7 mouse cellular contexts compared by ENCODE assay signal in the genomic region with DNA sequence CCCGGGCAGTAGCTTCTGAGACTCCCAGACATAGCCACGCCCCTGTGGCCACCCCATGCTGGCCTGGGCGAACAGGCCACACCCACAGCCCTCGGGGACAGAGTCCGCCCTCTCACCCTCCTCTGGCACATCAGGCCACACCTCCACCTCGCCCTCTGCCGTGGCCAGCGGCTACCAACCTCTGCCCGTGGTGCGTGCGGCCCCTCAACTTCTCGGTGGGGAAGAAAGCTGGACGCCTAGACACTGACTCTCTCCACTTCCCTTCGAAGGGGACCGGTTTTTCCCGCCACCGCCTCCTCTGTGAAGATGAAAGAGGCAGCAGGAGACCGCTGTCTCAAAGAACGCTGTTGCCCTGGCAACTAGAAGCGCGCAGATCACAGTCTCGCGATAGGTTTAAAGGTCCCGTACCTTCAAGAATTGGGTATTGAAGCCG. TPM values are rescaled to one million over a fixed set of nuclear protein-coding genes. Genes with fewer than 3 reads are reported as not detected.
DNase-seq lines count a peak whose midpoint lies in the region; ATAC-seq and TF ChIP-seq lines count a peak whose summit lies in the region.

Gene Fsip1, minus strand, starts transcription at position 346 of the 433 bp plus-strand sequence.

- H3K4me2 ChIP-seq in embryonic facial prominence, embryonic 13.5 days, result peak within 1 kb of the TSS; percentile 71
- H3K4me2 ChIP-seq in limb, embryonic 14.5 days (replicated peaks; ENCODE audit: low read depth, low read length, severe bottlenecking), result peak within 1 kb of the TSS; percentile 62
- peak within 1 kb of the TSS; percentile 56 for H3K4me2 ChIP-seq in midbrain, embryonic 16.5 days (ENCODE audit: low read length)

- peak; percentile 87 for DNase-seq in adrenal gland, postnatal 10 days
- peak; percentile 69 to 82 for DNase-seq in heart, adult 2 months
- DNase-seq in kidney, adult 2 months, result peak; percentile 95
- peak; percentile 73 for DNase-seq in limb, embryonic 14.5 days (ENCODE audit: low spot score)
- peak; percentile 81 to 86 for DNase-seq in spleen, adult 2 months (ENCODE audit: low read depth in 1 of 2, low spot score in 2 of 2)

- WGBS in embryonic facial prominence, embryonic 13.5 days, result 2% methylated on average over 25 of the region's 25 CpGs
- under 1% methylated on average over 25 of the region's 25 CpGs for WGBS in heart, adult 2 months
- under 1% methylated on average over 25 of the region's 25 CpGs for WGBS in kidney, adult 2 months
- under 1% methylated on average over 25 of the region's 25 CpGs for WGBS in limb, embryonic 14.5 days
- WGBS in midbrain, embryonic 16.5 days, result under 1% methylated on average over 25 of the region's 25 CpGs
- WGBS in spleen, adult 2 months, result 2% methylated on average over 25 of the region's 25 CpGs

- H3K9me3 ChIP-seq in embryonic facial prominence, embryonic 13.5 days, result no peaks in the 10 kb centered on the region
- H3K9me3 ChIP-seq in limb, embryonic 14.5 days (ENCODE audit: control insufficient read depth, low read length), result no peaks in the 10 kb centered on the region
- no peaks in the 10 kb centered on the region for H3K9me3 ChIP-seq in midbrain, embryonic 16.5 days (replicated peaks; ENCODE audit: control insufficient read depth, low read length, poor library complexity, severe bottlenecking)

- peak within 1 kb of the TSS; percentile 46 for H3K4me3 ChIP-seq in embryonic facial prominence, embryonic 13.5 days
- H3K4me3 ChIP-seq in heart, adult 2 months, result peak within 1 kb of the TSS; percentile 40
- peak within 1 kb of the TSS; percentile 75 for H3K4me3 ChIP-seq in kidney, adult 2 months (ENCODE audit: insufficient read depth, low read depth, low read length)
- H3K4me3 ChIP-seq in limb, embryonic 14.5 days (replicated peaks; ENCODE audit: low read length), result peak within 1 kb of the TSS; percentile 36
- peak within 1 kb of the TSS; percentile 45 for H3K4me3 ChIP-seq in midbrain, embryonic 16.5 days (ENCODE audit: low read depth, low read length)
- H3K4me3 ChIP-seq in spleen, adult 2 months (ENCODE audit: extremely low read depth, insufficient read depth, insufficient read length), result peak within 1 kb of the TSS; percentile 70

- no peaks in the 10 kb centered on the region for H3K36me3 ChIP-seq in embryonic facial prominence, embryonic 13.5 days
- H3K36me3 ChIP-seq in heart, adult 2 months (ENCODE audit: control insufficient read depth, insufficient read depth, low read length), result no peaks in the 10 kb centered on the region
- no peaks in the 10 kb centered on the region for H3K36me3 ChIP-seq in kidney, adult 2 months (ENCODE audit: control insufficient read depth, insufficient read depth, low read length)
- no peaks in the 10 kb centered on the region for H3K36me3 ChIP-seq in limb, embryonic 14.5 days (ENCODE audit: control insufficient read depth, insufficient read depth, low read length)
- H3K36me3 ChIP-seq in midbrain, embryonic 16.5 days (ENCODE audit: control insufficient read depth, insufficient read depth, low read length), result no peaks in the 10 kb centered on the region
- H3K36me3 ChIP-seq in spleen, adult 2 months (ENCODE audit: control insufficient read depth, insufficient read depth, low read length), result no peaks in the 10 kb centered on the region

- peak within 1 kb of the TSS; percentile 62; the same call in 1 of the 2 replicates for H3K9ac ChIP-seq in embryonic facial prominence, embryonic 13.5 days
- H3K9ac ChIP-seq in heart, adult 2 months (ENCODE audit: low read depth, low read length), result peak within 1 kb of the TSS; percentile 54; the same call in 1 of the 2 replicates
- H3K9ac ChIP-seq in limb, embryonic 14.5 days (ENCODE audit: low read depth, low read length, severe bottlenecking), result peak within 1 kb of the TSS; percentile 46; the same call in 1 of the 2 replicates
- H3K9ac ChIP-seq in midbrain, embryonic 16.5 days (ENCODE audit: low read depth, low read length), result peak within 1 kb of the TSS; percentile 57

- no peak for TF ChIP-seq POLR2A in heart, adult 2 months (IDR thresholded peaks at IDR 0.05; ENCODE audit: insufficient read depth, low read depth, low read length)
- TF ChIP-seq POLR2A in kidney, adult 2 months (IDR thresholded peaks at IDR 0.05; ENCODE audit: low read depth, low read length), result no peak
- no peak for TF ChIP-seq POLR2A in limb, embryonic 14.5 days (IDR thresholded peaks at IDR 0.05; ENCODE audit: borderline replicate concordance, extremely low read depth, insufficient read depth, insufficient read length)
- no peak for TF ChIP-seq POLR2A in spleen, adult 2 months (IDR thresholded peaks at IDR 0.05; ENCODE audit: low read depth, low read length)

- ATAC-seq in embryonic facial prominence, embryonic 13.5 days (ENCODE audit: insufficient number of reproducible peaks, insufficient read depth, low FRiP score, low TSS enrichment, low read depth), result peak; percentile 84; the same call in 1 of the 2 replicates
- ATAC-seq in limb, embryonic 14.5 days (ENCODE audit: low FRiP score, low read depth), result peak; percentile 87
- ATAC-seq in midbrain, embryonic 16.5 days, result peak; percentile 93

- H3K79me2 ChIP-seq in heart, adult 2 months (replicated peaks; ENCODE audit: control insufficient read depth, insufficient read depth, low read length), result no peaks in the 10 kb centered on the region

- no peaks in the 10 kb centered on the region for H3K27me3 ChIP-seq in embryonic facial prominence, embryonic 13.5 days
- 0 out of 2 replicates have a peak, but pooled peaks cover 2% of the 10 kb centered on the region for H3K27me3 ChIP-seq in heart, adult 2 months (ENCODE audit: control insufficient read depth, insufficient read depth, low read length)
- no peaks in the 10 kb centered on the region for H3K27me3 ChIP-seq in kidney, adult 2 months (replicated peaks; ENCODE audit: control insufficient read depth, insufficient read depth, low read length)
- no peaks in the 10 kb centered on the region for H3K27me3 ChIP-seq in limb, embryonic 14.5 days (ENCODE audit: control insufficient read depth, insufficient read depth, low read length)
- no peaks in the 10 kb centered on the region for H3K27me3 ChIP-seq in midbrain, embryonic 16.5 days (ENCODE audit: control insufficient read depth, insufficient read depth, low read depth, low read length)
- H3K27me3 ChIP-seq in spleen, adult 2 months (ENCODE audit: control insufficient read depth, insufficient read depth, low read length), result no peaks in the 10 kb centered on the region

- no peak for TF ChIP-seq CTCF in heart, adult 2 months (IDR thresholded peaks at IDR 0.05)
- TF ChIP-seq CTCF in kidney, adult 2 months (conservative IDR thresholded peaks at IDR 0.05; ENCODE audit: insufficient read depth, insufficient read length, low read depth, low read length), result no peak
- TF ChIP-seq CTCF in spleen, adult 2 months (IDR thresholded peaks at IDR 0.05; ENCODE audit: extremely low read depth, insufficient read depth, insufficient read length, insufficient replicate concordance), result no peak

- intact Hi-C loops in heart, adult 2 months (cut with DNase I), result no loop called here

- no peak within 1 kb of the TSS for H3K27ac ChIP-seq in embryonic facial prominence, embryonic 13.5 days
- H3K27ac ChIP-seq in heart, adult 2 months, result no peak within 1 kb of the TSS
- no peak within 1 kb of the TSS for H3K27ac ChIP-seq in kidney, adult 2 months (ENCODE audit: insufficient read depth, low read depth, low read length)
- no peak within 1 kb of the TSS for H3K27ac ChIP-seq in limb, embryonic 14.5 days (replicated peaks; ENCODE audit: low read depth, low read length)
- peak within 1 kb of the TSS; percentile 20; the same call in 1 of the 2 replicates for H3K27ac ChIP-seq in midbrain, embryonic 16.5 days (ENCODE audit: low read length)
- H3K27ac ChIP-seq in spleen, adult 2 months (ENCODE audit: insufficient read depth, low read length), result no peak within 1 kb of the TSS

- H3K4me1 ChIP-seq in embryonic facial prominence, embryonic 13.5 days, result peaks cover 4% of the 10 kb centered on the region; the same call in 1 of the 2 replicates
- H3K4me1 ChIP-seq in heart, adult 2 months (ENCODE audit: control insufficient read depth, insufficient read depth, low read length), result no peaks in the 10 kb centered on the region
- no peaks in the 10 kb centered on the region for H3K4me1 ChIP-seq in kidney, adult 2 months (ENCODE audit: control insufficient read depth, insufficient read depth, low read length)
- H3K4me1 ChIP-seq in limb, embryonic 14.5 days (ENCODE audit: control insufficient read depth, insufficient read depth, low read length), result peaks cover 4% of the 10 kb centered on the region; the same call in 1 of the 2 replicates
- H3K4me1 ChIP-seq in midbrain, embryonic 16.5 days (ENCODE audit: control insufficient read depth, insufficient read depth, low read length), result no peaks in the 10 kb centered on the region
- peaks cover 3% of the 10 kb centered on the region for H3K4me1 ChIP-seq in spleen, adult 2 months (ENCODE audit: control insufficient read depth, insufficient read depth, insufficient read length)

- TF ChIP-seq EP300 in heart, adult 2 months (IDR thresholded peaks at IDR 0.05; ENCODE audit: insufficient read depth, low read depth, low read length), result no peak

RNA-seq across cellular contexts. Expression of gene Fsip1, which starts in this region (rescaled TPM):
- under 1 TPM; 0.45 to 0.79 TPM for total RNA-seq in adrenal gland, postnatal 10 days (2021)
- polyA plus RNA-seq in embryonic facial prominence, embryonic 13.5 days (2015; fragmentation: Nextera tagmentation; extraction: Ambion mirVana), result 0.79 and 1.5 TPM in 2 replicates
- not detected for total RNA-seq in heart, adult 2 months (2021)
- 0.06 TPM in 1 of 2 replicates, not detected in the other for polyA plus RNA-seq in heart, adult 2 months (2012; rRNA removed)
- polyA plus RNA-seq in kidney, adult 2 months (2012; rRNA removed), result 0.14 and 0.18 TPM in 2 replicates
- polyA plus RNA-seq in limb, embryonic 14.5 days (2012; rRNA removed), result 0.32 and 0.40 TPM in 2 replicates
- 0.32 and 0.54 TPM in 2 replicates for polyA plus RNA-seq in limb, embryonic 14.5 days (2014; fragmentation: Nextera tagmentation; extraction: Ambion mirVana)
- polyA plus RNA-seq in midbrain, embryonic 16.5 days (2015; fragmentation: Nextera tagmentation; extraction: Ambion mirVana), result 2.6 and 3.6 TPM in 2 replicates
- polyA plus RNA-seq in spleen, adult 2 months (2012; rRNA removed), result 0.06 and 0.13 TPM in 2 replicates

Comparison
In these comparisons a context has a peak if more than half of its experiments do, and no peak if none do; other contexts are left out.
1. Peak in DNase-seq in adrenal gland, postnatal 10 days; RNA of the gene not detected or under 1 TPM.
2. Peak in DNase-seq, H3K4me3 ChIP-seq and H3K9ac ChIP-seq in heart, adult 2 months; RNA of the gene not detected or under 1 TPM.
3. Peak in DNase-seq and H3K4me3 ChIP-seq in kidney, adult 2 months; RNA of the gene not detected or under 1 TPM.
4. Peak in DNase-seq, ATAC-seq, H3K4me3 ChIP-seq, H3K9ac ChIP-seq and H3K4me2 ChIP-seq in limb, embryonic 14.5 days; RNA of the gene not detected or under 1 TPM.
5. Peak in DNase-seq and H3K4me3 ChIP-seq in spleen, adult 2 months; RNA of the gene not detected or under 1 TPM.